Mouse (Mus musculus) C2C12 (cell line): ENCODE results near the gene Snx9.

Source experiments
- CEBPB ChIP-seq: IDR thresholded peaks from one replicate; pipeline ENCODE4 v1.6.1; 2011; ENCODE audit warnings: low read depth, mild to moderate bottlenecking, control low read depth, moderate library complexity
- CTCF ChIP-seq: IDR thresholded peaks from one replicate; pipeline ENCODE4 v1.5.1; 2011; ENCODE audit not compliant: control insufficient read depth, insufficient read depth, insufficient read length
- FOSL1 ChIP-seq: IDR thresholded peaks from one replicate; pipeline ENCODE4 v1.8.0; 2011; ENCODE audit warnings: mild to moderate bottlenecking, low read length; ENCODE audit not compliant: poor library complexity, insufficient read depth, severe bottlenecking
- MAX ChIP-seq: IDR thresholded peaks from one replicate; pipeline ENCODE4 v1.6.1; 2011; ENCODE audit warnings: mild to moderate bottlenecking, control low read depth
- MYOD1 ChIP-seq: IDR thresholded peaks from one replicate; pipeline ENCODE4 v1.6.1; 2011; ENCODE audit warnings: low read depth; ENCODE audit not compliant: control insufficient read depth, insufficient read length
- MYOG ChIP-seq: IDR thresholded peaks from one replicate; pipeline ENCODE4 v1.6.1; 2011; ENCODE audit not compliant: control insufficient read depth, insufficient read length; ENCODE audit errors: extremely low read depth
- USF1 ChIP-seq: IDR thresholded peaks from one replicate; pipeline ENCODE4 v1.6.1; 2011; ENCODE audit warnings: low read depth, mild to moderate bottlenecking, control low read depth, moderate library complexity

DNA sequence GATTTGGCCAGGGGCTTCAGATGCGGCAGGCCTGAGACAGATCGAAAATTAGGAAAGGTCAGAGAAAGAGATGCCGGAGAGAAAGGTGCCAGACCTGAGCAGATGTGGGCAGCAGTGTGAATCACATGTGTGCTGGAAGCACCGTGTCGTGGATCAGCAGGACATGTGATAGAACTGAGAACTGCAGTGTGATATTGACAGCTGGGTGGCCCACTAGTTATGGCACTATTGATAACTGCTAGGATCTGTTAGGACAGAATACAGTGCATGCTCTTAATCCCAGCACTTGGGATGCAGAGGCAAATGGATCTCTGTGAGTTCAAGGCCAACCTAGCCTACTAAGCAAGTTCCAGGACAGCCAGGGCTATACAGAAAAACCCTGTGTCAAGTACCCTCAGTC is 10.3 kb upstream of the Snx9 start:
- TF ChIP-seq CTCF (no peak), MAX (no peak), MYOD1 (no peak), FOSL1 (no peak), CEBPB (no peak), MYOG (no peak), USF1 (no peak)
